Mouse (Mus musculus) splenic B cell, adult 2 months (primary cell): ENCODE measurements around the gene Spns2.

Experiments used
- DNase-seq: peaks from one replicate; pipeline ENCODE4 v3.0.0-alpha.2; 2011; ENCODE audit warnings: low read depth, low spot score
- H3K27me3 ChIP-seq: 2 replicates; pipeline ENCODE4 v1.6.1; 2012; ENCODE audit warnings: mild to moderate bottlenecking, low read length, moderate library complexity, mixed read lengths; ENCODE audit not compliant: control insufficient read depth, poor library complexity, insufficient read depth, severe bottlenecking
- H3K36me3 ChIP-seq: 2 replicates; pipeline ENCODE4 v1.6.1; 2012; ENCODE audit warnings: mild to moderate bottlenecking, low read length, moderate library complexity, mixed read lengths; ENCODE audit not compliant: control insufficient read depth, poor library complexity, insufficient read depth, severe bottlenecking

Spns2 gene

GRCm38 (mm10) chr11:72425201-72425600, 64.5 kb downstream of the Spns2 start:
- Histone ChIP-seq H3K27me3 (no peaks in the 10 kb centered on the region), H3K36me3 (no peaks in the 10 kb centered on the region)
- DNase-seq = no peak

GRCm38 (mm10) chr11:72423686-72424085, 66.0 kb downstream of the Spns2 start:
- Histone ChIP-seq H3K27me3 (no peaks in the 10 kb centered on the region), H3K36me3 (no peaks in the 10 kb centered on the region)
- no peak for DNase-seq

- DNase-seq = no peak
- H3K27me3 ChIP-seq = no peaks in the 10 kb centered on the region
- H3K36me3 ChIP-seq = no peaks in the 10 kb centered on the region
These were observed 68.0 kb downstream of the Spns2 start for GRCm38 (mm10) chr11:72421518-72422278.

DNA sequence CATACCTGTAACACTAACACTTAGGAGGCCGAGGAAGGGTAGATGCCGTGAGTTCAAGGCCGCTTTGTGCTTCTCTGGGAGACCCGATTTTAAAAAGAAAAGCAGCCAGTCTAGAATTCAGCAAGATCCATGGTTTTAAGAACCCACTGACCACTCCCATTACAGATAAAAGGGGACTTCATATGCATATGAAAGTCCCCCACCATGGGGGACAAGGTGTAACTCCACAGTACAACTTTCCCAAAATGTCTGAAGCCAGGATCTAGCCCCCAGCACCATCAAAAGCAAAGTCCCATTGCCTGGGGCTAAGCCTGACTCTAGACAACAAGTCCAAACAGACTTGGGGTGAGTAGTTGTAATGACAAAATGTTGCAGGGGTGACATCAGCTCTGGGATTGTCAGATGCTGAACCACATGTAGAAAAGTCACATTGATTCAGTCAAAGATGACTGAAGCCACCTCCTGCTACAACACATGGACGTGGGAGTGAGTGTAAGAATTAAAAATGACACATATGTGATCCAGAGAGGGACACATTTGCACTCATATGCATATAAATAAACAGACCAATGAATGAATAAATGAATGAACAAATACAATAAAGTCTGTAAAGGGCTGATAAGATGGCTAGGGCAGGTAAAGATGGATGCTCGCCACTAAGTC, 69.1 kb downstream of the Spns2 start:
- no peak for DNase-seq
- H3K36me3 ChIP-seq = no peaks in the 10 kb centered on the region

GRCm38 (mm10) chr11:72419006-72419405, 70.7 kb downstream of the Spns2 start:
- DNase-seq = no peak
- no peaks in the 10 kb centered on the region for H3K27me3 ChIP-seq

More for the DNA sequence above, 69.1 kb downstream of the Spns2 start:
- no peaks in the 10 kb centered on the region for H3K27me3 ChIP-seq

GRCm38 (mm10) chr11:72418227-72418626, 71.5 kb downstream of the Spns2 start:
- no peaks in the 10 kb centered on the region for H3K27me3 ChIP-seq
- DNase-seq = no peak
- no peaks in the 10 kb centered on the region for H3K36me3 ChIP-seq

More at GRCm38 (mm10) chr11:72419006-72419405, 70.7 kb downstream of the Spns2 start:
- no peaks in the 10 kb centered on the region for H3K36me3 ChIP-seq

DNA sequence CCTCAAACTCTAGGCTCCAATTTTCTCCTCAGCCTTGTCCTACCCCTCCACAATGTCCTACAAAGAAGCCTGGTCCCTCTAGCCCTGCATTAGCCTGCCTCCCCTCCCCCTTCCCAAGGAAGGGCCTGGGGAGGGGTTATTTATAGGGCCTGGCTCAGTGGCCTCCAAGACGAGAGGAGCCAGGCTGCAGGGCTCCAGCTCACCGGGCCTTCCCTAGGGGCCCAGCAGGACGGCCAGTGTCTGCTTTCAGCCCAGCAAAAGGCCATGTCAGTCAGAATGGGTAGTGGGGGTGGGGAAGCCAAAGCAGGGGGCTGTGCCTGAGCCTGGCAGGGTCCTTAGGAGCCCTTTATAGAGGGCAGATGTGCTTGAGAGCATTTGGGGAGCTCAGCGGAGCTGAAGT, 72.3 kb downstream of the Spns2 start:
- no peak for DNase-seq
- no peaks in the 10 kb centered on the region for H3K27me3 ChIP-seq
- H3K36me3 ChIP-seq = no peaks in the 10 kb centered on the region

DNA sequence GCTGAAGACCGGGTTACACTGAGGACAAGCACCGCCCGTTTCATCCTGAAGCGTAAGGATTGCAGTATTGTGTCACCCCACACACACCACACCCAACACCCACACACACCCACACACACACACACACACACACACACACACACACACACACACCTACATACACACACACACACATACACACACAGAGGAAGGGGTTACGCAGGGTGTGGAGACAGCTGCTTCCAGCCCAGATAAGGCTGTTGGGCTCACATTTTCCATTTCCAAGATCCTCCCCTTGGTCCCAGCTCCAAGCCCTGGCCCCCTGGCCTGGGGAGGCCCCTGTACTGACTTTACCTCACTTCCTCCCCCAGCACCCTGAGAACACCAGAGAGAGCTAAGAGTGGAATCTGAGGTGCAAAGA, 73.0 kb downstream of the Spns2 start:
- no peaks in the 10 kb centered on the region for H3K36me3 ChIP-seq
- DNase-seq = no peak
- H3K27me3 ChIP-seq = no peaks in the 10 kb centered on the region

DNA sequence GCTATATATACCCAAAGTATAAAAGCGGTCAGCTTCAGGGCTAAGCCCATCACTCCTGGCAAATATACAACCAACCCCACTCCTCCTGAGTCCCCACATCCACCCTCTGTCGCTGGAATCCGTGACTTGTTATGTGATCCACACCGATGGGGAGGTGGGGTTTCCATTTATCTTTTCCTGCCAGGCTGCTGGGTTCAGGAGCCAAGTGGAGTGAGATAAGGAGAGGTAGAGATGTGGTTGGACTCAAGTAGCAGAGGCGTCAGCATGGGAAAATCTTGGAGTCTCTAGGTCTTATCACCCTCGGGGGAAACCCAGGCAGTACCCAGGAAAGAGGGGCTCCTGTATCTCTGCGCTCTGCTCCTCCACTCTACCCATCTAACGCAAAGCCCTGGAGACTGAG, 74.5 kb downstream of the Spns2 start:
- no peak for DNase-seq
- Histone ChIP-seq H3K27me3 (no peaks in the 10 kb centered on the region), H3K36me3 (no peaks in the 10 kb centered on the region)

GRCm38 (mm10) chr11:72413601-72414190, 76.0 kb downstream of the Spns2 start:
- no peaks in the 10 kb centered on the region for H3K36me3 ChIP-seq
- no peak for DNase-seq
- no peaks in the 10 kb centered on the region for H3K27me3 ChIP-seq

DNA sequence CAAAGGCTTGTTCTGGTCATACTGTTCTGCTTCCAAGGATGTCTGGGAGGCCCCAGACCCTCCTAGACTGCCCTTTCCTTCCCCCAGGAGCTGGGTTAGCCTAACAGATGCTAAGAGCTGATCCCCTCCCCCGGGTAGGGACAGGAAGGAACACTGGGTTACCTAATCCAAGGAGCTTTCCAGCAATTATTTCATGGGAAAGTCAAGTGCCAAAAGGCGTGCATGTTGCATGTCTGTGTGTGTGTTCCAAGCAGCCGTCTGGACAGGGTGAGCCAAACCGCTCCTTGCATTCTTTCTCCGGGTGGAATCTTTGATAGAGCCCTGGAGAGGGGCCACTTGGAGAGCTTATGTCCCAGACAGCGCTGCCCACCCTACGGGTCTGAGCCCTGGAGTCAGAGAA, 76.7 kb downstream of the Spns2 start:
- Histone ChIP-seq H3K27me3 (no peaks in the 10 kb centered on the region), H3K36me3 (no peaks in the 10 kb centered on the region)

DNA sequence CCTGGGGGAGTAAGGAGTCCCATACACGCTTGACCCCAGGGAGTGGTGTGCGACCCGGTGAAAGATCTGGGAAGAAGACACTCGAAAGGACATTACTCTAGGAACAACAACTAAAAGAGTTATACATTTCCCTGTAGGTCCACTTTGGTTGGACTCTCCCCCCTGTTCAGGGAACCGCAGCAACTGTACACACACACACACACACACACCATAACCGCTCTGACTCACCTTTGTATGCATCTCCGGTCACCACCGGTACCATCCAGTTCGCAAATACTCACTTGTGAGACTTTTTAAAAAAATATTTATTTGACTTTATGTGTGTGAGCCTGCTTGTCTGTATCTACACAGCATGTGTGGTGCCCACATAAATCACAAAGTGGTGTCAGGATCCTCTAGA, 77.8 kb downstream of the Spns2 start:
- Histone ChIP-seq H3K27me3 (no peaks in the 10 kb centered on the region), H3K36me3 (no peaks in the 10 kb centered on the region)
- DNase-seq = no peak

More for the DNA sequence above, 76.7 kb downstream of the Spns2 start:
- DNase-seq = no peak

DNA sequence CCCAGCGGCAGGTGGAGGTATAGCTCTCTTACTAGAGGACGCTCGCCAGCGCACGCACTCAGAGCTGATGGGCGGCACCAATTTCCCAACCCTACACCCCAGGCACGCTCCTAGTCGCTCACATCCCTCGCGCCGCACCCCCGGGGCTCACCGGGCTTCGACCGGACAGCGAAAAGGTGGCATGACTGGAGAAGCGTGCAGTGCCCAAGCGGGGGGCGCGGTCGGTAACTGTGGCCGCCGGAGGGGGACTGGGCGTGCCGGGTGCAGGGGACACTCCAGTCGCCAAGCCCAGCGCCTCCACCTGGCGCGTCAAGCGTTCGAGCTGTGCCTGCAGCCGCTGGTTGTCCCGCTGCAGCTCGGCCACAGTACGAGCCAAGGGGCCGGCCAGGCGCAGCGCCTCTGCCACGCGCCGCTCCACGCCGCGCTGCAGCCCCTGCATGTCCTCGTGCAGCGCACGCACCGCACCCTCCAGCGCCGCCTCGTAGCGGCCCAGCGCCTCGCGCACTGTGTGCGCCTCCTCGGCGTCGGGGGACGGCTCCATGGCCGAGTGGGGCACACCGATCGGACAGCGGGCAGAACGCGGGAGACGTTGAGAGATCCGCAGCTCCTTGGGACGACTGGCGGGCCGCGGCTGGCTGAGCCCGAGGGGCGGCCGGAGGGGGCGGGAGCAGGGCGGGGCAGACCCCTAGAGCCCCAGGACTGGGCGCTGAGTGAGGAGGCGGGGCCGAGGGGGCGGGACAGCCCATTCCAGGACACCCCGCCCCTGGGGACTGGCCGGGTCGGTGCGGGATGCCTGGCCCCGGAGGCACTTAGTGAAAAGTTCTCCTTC, 78.4 kb downstream of the Spns2 start, which contains the start of gene Smtnl2:
Gene Smtnl2, minus strand, starts transcription at position 621 of the 829 bp plus-strand sequence.
- Histone ChIP-seq H3K27me3 (no peaks in the 10 kb centered on the region), H3K36me3 (no peaks in the 10 kb centered on the region)
- peak; percentile 62 for DNase-seq

GRCm38 (mm10) chr11:72410521-72411092, 79.1 kb downstream of the Spns2 start:
- peak; percentile 27 for DNase-seq
- H3K27me3 ChIP-seq = no peaks in the 10 kb centered on the region
- no peaks in the 10 kb centered on the region for H3K36me3 ChIP-seq
